Mouse (Mus musculus) mouse trophoblast stem cell (cell line): ENCODE measurements at regions not wholly inside any gene's neighbourhood (a gene's known extent, or its start where the extent isn't known, plus 50 kb on each side); places are given as distances from the start of the nearest gene placed in this dataset.

ENCODE experiments used
- in situ Hi-C, 2 experiments: fragments of 300-500 bp; cut with MseI, MboI; formaldehyde crosslinking; loops; 2 replicates in 1 of 2; 3 replicates in 1 of 2; pipeline ENCODE4 v1.15.1; 2025

- in situ Hi-C loops: no loop called here
These were observed 266.1 kb upstream of the Nox3 start for GRCm38 (mm10) chr17:3962176-3962575.

GRCm38 (mm10) chr17:3946540-3946939, 250.5 kb upstream of the Nox3 start:
- in situ Hi-C loops: no loop called here

GRCm38 (mm10) chr17:3936361-3936760, 240.3 kb upstream of the Nox3 start:
- in situ Hi-C loops: no loop called here

GRCm38 (mm10) chr17:3933208-3933607, 237.1 kb upstream of the Nox3 start:
- in situ Hi-C loops: no loop called here

GRCm38 (mm10) chr17:3932071-3932470, 236.0 kb upstream of the Nox3 start:
- in situ Hi-C loops: no loop called here

GRCm38 (mm10) chr17:3927106-3927505, 231.0 kb upstream of the Nox3 start:
- in situ Hi-C loops: no loop called here

- in situ Hi-C loops: no loop called here
These were observed 224.2 kb upstream of the Nox3 start for GRCm38 (mm10) chr17:3920282-3920681.

- in situ Hi-C loops: no loop called here
These were observed 196.8 kb upstream of the Nox3 start for GRCm38 (mm10) chr17:3892826-3893225.

- in situ Hi-C loops: no loop called here
These were observed 187.1 kb upstream of the Nox3 start for GRCm38 (mm10) chr17:3883146-3883545.

GRCm38 (mm10) chr17:3879075-3879474, 183.0 kb upstream of the Nox3 start:
- in situ Hi-C loops: no loop called here

- in situ Hi-C loops: no loop called here
These were observed 173.6 kb upstream of the Nox3 start for GRCm38 (mm10) chr17:3869459-3870194.

GRCm38 (mm10) chr17:3862384-3862783, 166.3 kb upstream of the Nox3 start:
- in situ Hi-C loops: no loop called here

GRCm38 (mm10) chr17:3836386-3836785, 140.3 kb upstream of the Nox3 start:
- in situ Hi-C loops: no loop called here

- in situ Hi-C loops: no loop called here
These were observed 115.1 kb upstream of the Nox3 start for GRCm38 (mm10) chr17:3811187-3811586.

GRCm38 (mm10) chr17:3803507-3803906, 107.4 kb upstream of the Nox3 start:
- in situ Hi-C loops: no loop called here

- in situ Hi-C loops: loop anchor here in 1 of 2 experiments (5.0 kb wide), 1 partner anchor 220 kb away; no protein-coding TSS in a partner anchor
These were observed 96.5 kb upstream of the Nox3 start for GRCm38 (mm10) chr17:3792597-3792996.

- in situ Hi-C loops: no loop called here
These were observed 86.1 kb upstream of the Nox3 start for GRCm38 (mm10) chr17:3782156-3782555.

- in situ Hi-C loops: no loop called here
These were observed 81.6 kb upstream of the Nox3 start for GRCm38 (mm10) chr17:3777691-3778090.

- in situ Hi-C loops: no loop called here
These were observed 51.8 kb upstream of the Nox3 start for GRCm38 (mm10) chr17:3747808-3748335.
